Mouse (Mus musculus): ENCODE measurements around the gene Mphosph9.

- TF ChIP-seq MAX (IDR thresholded peaks at IDR 0.05; ENCODE audit: low read depth) (no peak), USF1 (IDR thresholded peaks at IDR 0.05; ENCODE audit: low read depth) (no peak), POLR2A (IDR thresholded peaks at IDR 0.05; ENCODE audit: insufficient read length, low read depth) (no peak)
Measured at GRCm38 (mm10) chr5:124201564-124201963, 126.2 kb downstream of the Mphosph9 start.
